Mouse (Mus musculus) layer of hippocampus, postnatal 14 days (tissue): Measurements from ENCODE around the gene Mapkapk2. TPM values are rescaled to one million over a fixed set of nuclear protein-coding genes. Genes with fewer than 3 reads are reported as not detected.

Source experiments
- DNase-seq, 2 experiments: peaks; one replicate each; pipeline ENCODE4 v3.0.0; 2021 to 2022; ENCODE audit warnings: low spot score in 2 of 2, mixed read lengths in 1 of 2
- total RNA-seq, 2 experiments: library from RNA; stranded (reverse); gene quantifications; 2 replicates each; pipeline ENCODE4 v1.2.3; 2021

Mapkapk2 gene
- total RNA-seq, 2 experiments from 2014 or later: 26.1 to 30.4 TPM

DNA sequence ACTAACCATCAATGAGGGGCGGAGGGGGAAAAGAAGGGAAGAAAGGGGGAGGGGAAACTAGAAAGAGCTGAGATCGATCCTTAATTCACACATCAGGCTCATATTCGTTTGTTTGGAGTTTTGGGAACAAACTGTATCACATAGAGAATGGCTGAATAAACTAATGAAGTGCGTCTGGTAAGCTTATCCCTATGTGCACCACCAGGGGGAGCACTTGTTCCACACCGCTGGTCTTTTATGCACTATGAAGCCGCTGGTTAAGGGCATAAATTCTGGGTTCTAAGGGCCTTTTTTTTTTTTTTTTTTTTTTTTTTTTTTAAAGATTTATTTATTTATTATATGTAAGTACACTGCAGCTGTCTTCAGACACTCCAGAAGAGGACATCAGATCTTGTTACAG, 18.3 kb upstream of the Mapkapk2 start:
- peak; percentile 65 to 84 for DNase-seq

DNA sequence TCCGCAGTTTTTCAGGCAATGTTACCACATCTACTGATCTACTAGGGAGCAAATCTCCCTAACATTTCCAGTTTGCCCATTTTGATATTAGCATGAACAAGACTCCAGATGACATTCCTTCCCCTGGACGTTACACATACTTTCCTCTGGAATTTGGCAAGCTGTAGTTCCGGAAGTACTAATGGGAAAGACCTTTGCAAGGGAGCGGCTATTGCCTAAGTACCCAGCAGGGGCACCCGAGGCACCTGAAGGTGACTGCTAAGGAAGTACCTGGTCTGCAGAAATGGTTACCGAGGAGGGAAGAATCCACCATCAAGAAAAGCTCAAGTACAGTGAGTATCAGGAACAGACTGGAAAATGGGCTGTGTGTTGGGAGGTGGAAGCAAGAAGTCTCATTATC, 14.9 kb upstream of the Mapkapk2 start:
- no peak for DNase-seq

DNA sequence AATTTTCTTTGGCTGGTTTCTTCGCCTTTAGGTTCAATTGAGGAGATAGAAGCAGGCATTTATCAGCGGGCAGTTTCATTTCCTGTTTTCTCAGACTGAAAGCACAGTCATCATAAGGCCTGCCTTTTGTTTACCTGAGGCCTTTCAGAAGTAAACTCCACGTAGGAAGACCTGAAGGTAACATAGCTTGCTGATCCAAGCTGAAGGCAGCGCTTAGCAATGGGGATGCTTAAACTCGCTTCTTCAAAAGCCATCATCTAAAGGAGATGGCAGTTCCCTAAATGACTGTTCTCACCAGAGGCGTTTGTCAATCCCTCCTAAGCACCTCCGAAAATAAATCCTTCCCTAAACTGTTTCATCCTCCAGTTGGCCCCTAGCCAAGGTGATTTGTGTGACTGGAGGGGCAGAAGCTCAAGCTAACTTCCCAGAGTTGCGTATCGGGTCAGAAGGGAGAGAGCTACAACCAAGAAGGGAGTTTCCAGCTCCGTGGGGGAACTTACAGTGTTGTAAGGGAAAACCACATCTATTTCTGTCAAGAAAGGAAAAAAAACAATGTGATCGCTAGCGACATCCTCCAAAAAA, 13.0 kb upstream of the Mapkapk2 start:
- DNase-seq: no peak

DNA sequence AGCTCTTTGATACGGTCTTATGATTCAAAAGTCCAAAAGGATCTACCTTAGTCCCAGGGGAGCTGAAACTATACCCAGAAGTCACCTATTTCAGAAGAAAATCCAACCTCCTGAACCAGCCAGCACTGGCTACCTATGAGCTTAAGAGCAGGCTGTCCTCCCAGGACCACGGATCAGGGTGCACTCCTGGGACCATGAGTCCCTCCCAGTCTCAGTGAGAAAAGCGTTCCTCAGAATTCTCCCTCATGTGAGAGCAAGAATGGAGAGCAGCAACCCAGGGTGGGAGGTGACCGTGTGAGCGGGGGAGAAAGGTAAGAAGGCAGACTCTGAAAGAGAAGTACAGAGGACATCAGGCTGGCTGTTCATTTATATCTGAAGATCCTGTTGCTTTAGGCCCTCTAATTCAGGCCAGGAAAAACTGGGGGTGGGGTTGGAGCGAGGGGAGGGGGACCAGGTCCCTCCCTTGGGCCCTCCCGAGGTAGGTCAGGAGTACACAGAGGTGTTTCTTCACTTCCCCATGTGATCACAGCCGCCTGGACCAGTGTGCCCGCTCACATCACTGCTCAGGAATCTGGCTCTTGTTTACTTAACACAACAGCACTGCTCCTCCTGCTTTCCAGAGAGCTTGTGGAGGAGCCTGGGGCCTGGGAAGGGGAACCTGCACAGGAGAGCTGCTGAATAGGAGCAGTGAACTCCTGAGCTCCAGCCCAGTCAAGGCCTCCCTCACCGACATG, 10.1 kb upstream of the Mapkapk2 start:
- DNase-seq: no peak

DNA sequence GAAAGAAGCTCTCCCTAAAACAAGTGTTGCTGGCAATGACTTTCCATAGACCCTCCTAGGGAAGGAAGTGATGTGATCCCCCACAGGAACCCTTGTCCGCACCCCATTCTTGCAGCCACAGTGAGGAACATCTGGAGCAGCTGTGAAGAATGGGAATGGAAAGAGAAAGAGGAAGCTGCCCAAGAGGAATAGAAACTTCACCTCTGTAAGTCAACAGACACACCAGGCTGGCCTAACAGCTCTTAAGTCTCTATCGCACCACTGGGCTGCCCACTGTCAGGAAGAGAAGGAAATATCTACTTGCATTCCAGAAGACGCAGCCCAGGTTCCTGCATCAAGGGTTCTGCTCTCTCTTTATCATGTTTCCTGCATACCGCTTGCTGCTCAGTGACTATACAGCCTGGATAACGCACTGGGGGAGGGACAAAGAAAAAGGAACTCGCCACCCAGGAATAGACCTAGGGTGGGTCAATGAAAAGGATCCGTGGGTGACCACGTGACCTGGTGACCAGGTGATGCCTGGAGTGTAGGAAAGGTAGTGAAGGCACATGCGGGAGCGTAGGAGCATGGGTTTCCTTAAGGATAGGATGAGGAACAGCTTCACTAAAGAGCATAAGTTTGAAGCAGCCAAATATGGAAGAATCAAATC, 6.3 kb upstream of the Mapkapk2 start:
- DNase-seq: no peak

DNA sequence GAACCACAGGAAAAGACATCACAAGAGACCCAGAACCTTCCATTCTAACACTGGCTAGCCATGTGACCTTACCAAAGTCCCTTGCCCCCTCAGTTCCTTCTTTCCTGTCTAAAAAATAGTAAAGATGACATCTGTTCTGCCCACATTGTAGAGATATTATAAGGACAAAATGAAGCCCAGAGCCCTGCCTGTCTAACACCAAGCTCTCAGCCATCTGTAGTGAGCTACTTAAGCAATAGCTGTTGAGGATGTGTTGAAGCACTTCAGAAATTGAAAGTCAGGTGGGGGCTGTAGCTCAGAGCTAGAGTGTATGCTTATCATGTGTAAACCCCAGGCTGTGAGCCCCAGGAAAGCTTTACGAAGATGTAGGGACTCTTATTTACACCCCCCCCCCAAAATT, 3.2 kb upstream of the Mapkapk2 start:
- no peak for DNase-seq

DNA sequence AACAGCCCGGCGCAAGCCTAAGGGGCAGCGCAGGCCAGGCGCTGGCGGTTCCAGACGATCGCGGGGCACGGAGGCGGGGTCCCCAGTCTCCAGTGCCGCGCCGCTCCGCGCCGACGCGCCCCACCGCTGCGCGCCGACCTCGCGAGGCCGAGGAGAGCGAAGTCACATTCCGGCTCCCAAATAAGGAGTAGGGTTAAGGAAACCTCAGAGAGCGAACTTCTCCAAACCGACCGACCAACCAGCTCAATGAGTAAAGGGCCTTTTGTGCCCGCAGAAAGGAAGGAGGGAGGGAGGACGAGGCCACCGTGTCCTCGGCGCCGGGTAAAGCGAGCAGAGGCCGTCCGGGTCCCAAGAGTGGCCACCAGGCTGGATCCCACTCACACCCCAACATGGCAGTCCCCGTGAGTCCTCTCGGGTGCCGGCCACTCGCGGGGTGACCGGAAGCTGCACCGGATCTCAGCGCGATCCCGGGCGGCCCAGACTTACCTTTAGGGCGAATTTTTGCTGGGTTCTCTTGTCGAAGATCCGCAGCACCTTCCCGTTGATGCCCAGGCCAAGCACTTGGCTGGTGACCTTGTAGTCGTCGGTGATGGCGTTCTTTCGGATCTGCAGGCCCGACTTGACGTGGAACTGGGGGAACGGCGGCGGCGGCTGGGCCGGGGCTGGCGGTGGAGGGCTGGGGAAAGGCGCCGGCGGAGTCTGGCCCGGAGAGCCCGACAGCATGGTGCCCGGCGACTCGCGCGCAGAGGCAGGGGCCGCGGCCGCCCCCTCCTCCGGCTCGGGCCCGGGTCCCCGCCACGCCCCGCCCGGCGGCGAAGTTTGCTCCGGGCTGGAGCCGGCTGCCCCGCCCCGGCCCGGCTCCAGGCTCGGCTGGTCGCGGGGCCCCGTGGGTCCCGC, 575 bp downstream of the Mapkapk2 start:
- peak in 1 of 2 experiments; percentile 41 for DNase-seq

DNA sequence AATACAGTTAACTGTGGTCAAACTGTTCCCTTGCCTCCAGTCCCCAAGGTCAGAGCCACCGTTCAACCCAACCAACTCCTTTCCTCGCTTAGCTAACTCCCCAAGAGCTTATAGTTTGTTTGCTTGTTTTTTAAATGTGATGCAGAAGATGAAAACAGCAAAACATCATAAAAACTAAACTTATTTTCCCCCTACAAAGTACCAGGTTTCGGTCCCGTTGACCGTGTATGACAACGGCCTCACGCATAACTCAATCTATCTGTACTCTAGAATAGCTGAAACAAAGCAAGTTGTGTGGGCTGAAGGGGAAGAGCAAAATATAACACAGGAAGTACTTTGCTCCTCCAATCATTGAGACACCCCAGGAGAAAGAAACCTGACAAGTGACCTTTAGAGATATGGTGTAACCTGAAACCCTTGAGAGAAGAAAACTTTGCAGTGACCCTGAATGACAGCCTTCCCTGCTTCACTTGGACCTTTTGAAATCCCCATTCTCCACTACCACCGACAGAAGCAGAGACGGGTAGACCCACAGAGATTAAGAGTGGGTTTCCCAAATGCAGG, 1.4 kb downstream of the Mapkapk2 start:
- no peak for DNase-seq

DNA sequence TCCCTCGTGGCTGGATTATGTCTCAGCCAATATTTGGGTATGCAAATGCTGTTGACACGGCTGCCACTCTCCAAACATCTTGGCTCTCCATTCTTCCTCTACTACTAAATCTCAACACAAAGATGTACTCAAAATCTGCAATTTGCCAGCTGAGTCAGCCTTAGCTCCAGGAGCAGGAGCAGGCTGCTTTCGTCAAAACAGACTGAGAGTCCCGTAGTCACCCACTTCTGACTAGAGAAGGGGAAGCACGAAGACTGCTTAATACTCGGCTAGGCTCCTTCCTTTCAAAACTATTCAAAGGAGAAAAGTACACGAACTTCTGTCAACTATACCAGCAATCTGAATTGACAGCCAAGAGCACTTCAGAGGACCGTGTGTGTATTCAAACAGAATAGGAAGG, 2.1 kb downstream of the Mapkapk2 start:
- DNase-seq: peak in 1 of 2 experiments; percentile 51

DNA sequence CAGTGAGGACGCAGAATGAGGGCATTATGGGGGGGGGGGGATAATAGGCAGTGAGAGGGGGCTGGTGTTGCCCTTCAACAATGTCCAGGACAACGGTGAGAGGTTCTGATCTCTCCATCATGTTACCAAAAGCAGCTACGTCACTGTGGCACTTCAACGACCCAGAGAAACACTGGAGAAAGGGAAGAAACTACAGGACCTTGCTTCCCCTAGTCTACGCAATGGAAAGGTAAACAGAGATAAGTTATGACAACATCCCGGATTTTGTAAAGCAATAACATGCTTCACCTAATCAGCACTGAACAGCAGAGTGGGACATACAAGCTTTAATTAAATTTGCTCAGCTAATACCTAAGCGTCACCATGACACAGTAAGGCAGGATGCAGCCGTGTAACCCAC, 3.7 kb downstream of the Mapkapk2 start:
- no peak for DNase-seq

DNA sequence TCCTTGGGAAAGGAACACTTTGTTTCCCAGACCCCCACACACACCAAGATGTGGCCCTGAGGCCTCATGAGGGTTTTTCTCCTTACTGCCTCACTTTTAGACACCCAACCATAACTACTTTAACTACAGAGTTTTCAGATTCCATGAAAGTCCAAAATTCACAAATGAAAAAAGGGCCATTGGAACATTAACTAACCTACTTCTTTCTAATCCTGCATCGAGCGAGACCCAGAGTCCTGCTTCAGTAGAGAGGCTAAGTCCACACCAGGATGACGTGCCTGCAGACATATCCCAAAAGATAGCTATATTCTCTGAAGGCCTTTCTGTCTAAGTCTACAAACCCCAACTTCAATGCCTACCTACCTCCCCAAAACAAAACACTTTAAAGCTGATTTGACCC, 4.8 kb downstream of the Mapkapk2 start:
- no peak for DNase-seq

DNA sequence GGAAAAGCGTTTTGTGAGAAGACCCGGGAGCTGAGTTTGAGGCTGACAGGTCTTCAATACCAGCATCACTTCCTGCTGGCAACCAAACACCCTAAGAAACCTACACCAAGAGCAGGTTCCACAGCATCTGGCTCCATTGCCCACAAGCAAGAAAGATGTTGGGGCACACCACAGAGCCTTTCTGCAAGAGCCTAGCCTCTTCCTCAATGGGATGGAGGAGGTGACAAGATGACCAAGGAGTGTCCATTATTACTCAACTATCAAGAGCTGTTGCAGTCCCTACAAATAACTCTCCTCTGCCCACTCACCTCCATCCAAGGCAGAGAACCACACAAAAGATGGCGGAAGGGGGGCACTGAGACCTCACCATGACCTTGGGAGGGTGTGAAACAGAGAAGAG, 5.5 kb downstream of the Mapkapk2 start:
- DNase-seq: no peak

DNA sequence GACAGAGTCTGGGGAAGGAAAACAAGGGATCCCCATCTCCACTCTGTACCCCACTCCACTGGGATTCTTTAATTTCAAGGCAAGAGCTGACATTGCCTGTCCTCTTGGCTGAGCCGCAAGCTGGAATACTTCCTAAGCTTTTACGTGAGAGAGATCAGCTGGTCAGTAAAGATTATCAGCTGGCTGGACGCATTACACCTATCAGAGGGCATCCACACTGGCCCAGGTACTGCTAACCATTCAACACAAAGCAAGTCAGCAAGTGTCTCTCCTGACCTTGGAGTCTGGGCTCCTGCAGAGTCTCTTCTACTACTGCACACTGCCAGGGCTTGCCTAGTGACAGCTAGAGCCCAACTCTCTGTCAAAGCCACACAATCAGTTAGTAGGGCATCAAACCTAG, 6.1 kb downstream of the Mapkapk2 start:
- DNase-seq: no peak

DNA sequence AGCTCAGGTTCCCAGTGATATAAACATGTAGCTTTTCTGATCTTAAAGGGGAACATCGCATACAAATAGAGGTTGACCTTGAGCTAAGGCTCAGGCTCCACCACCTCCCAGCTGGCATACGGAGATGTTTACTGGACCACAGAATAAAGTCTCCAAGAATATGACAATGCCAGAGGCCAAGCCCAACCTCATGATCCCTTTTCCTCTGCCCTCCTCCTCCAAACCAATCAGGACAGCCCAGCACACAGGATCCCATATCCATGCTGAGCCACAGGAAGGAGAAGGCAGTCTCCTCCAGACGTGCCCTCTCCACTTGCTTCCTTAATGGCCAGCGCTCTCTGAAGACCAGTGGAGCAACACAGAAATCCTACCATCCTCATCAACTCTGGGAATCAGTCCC, 6.7 kb downstream of the Mapkapk2 start:
- DNase-seq: no peak

DNA sequence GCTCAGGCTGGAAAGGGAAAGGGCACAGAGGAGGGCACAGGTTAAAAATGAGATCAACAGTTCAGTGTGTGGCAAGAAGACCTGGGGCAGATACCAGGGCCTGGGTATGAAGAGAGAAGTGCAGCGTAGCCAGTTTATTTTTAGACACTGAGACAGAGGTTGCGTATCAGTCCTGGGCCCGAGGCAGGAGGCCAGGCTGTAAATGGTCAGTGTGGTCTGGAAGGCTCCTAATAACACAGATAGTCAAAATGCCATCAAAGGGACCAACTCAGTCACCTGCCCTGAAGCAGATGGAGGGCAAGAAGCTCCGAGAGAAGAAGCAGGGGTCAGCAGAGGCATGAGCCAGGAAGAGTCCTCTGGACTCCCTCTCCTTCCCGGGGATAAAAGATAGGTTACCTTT, 7.4 kb downstream of the Mapkapk2 start:
- no peak for DNase-seq

DNA sequence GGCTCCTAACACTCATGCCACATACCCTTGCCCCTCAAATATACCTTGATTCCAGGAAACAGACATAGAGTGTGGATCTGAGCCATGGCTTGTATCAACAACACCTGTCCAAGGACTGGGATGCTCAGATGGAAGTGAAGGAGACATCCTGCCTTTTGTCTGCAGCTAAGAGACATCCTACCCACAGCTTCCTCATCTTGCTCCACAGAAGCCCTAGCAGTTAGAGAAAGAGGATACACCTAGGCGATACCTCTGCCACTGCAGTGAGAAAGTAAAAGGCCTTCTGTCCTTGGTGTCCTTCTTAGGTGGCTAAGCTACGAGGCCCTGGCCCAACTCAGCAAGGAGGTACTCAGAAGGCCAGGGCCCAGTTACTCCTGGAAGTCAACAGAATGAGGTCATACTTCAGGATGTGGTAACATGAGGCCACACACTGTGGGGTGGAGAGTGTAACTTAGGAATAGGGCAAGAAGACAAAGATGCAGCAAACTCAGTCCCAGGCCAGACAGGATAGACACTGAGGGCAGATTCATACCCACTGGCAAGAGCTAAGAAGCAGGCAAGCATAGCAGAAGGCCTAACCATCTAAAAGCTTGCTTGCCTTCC, 8.0 kb downstream of the Mapkapk2 start:
- no peak for DNase-seq

DNA sequence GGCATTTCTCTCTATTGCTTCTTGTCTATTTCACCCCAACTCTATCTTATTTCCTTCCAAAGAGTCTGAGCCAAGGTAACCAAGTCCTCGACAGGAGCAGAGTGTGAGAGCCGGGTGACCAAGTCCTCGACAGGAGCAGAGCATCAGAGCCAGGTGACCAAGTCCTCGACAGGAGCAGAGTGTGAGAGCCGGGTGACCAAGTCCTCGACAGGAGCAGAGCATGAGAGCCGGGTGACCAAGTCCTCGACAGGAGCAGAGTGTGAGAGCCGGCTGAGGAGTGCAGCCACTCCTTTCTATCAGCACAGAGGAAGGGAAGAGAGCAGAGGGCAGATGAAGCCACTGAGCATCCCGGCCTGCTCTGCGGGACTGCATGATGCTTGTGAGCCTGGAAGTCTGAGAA, 9.1 kb downstream of the Mapkapk2 start:
- no peak for DNase-seq

DNA sequence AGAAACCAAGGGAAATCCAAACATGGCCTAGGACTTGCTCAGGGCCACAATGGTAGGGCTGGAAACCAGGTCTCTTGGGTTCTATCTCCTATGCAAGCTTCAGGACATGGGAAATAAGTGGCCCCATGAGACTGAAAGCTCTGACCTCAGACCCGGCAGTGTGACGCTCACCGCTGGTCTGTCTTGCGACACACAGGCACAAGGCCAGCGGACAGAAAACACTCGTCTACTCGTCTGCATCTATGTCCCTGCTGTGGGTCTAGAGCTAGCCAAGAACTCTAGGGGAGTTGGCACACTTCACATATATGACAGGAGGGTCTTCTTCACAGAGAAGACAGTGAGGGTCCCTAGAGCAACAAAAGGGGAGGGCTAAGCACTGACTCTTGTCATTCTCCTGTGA, 10.7 kb downstream of the Mapkapk2 start:
- DNase-seq: no peak

DNA sequence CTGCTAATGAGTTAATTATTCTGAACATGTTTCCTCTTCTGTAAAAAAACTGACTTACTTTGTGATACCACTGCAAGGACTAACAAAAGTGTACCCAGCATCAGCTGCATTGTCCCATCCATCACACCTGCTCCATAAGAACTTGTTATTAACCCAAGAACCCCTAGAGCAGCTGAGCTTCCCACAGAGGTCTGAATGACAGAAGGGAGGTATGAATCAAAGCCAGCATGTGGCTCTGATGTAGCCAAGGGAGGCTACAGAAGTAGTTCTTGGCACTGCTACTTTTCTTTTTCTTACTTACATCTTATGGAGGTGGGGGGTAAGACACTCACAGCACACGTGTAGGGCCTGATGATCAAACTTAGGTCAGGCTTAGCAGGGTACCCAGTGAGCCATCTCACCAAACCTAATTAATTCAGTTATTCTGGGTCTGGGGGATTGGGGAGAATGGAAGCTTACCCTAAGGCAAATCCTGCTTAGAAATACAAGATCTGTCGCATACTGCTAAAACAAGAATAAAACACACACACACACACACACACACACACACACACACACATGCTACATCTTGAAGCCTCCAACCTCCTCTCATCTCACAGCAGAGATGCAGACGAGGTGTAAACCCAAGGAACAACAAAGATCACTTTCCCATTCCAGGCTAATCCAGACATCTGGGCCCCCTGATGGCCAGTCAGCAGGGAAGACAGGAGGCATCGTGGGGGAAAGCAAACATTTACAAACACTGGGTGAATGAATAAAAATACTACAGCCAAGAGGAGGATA, 11.5 kb downstream of the Mapkapk2 start:
- no peak for DNase-seq

DNA sequence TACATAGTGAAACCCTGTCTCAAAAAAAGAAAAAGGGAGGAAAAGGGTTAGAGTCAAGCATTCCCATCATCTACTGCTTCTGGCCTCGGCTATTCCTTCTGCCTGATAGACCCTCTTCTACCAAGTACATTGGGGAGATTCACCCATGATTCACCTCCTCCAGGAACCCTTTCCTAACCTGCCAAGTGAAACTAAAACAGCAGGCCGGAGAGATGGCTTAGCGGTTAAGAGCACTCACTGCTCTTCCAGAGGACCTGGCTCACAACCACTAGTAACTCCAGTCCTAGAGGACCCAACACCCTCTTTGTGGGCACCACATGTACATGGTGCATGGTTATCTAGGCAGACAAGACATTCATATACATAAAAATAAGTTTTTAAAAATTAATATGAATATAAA, 12.4 kb downstream of the Mapkapk2 start:
- DNase-seq: no peak
